Mouse (Mus musculus) ES-E14 (cell line): ENCODE results near the gene Chid1. TPM values are rescaled to one million over a fixed set of nuclear protein-coding genes. Genes with fewer than 3 reads are reported as not detected.

Experiments
- DNase-seq: peaks from one replicate; pipeline ENCODE4 v3.0.0-alpha.2; 2013; ENCODE audit warnings: low read depth, low spot score
- H3K27ac ChIP-seq: 2 replicates; pipeline ENCODE4 v1.5.1; 2012; ENCODE audit warnings: low read depth, mild to moderate bottlenecking, low read length, moderate library complexity, mixed read lengths; ENCODE audit not compliant: poor library complexity, insufficient read depth, severe bottlenecking
- H3K36me3 ChIP-seq: 2 replicates; pipeline ENCODE4 v1.6.1; 2012; ENCODE audit warnings: mild to moderate bottlenecking, low read length, moderate library complexity, mixed read lengths; ENCODE audit not compliant: control insufficient read depth, poor library complexity, insufficient read depth, severe bottlenecking
- H3K4me1 ChIP-seq, 2 experiments: fragments of 150-350 bp in 1 of 2; sonication (generic) in 1 of 2; 2 replicates each; pipeline ENCODE4 v1.6.1; 2012; ENCODE audit warnings: low read length in 2 of 2, mild to moderate bottlenecking in 1 of 2, mixed read lengths in 1 of 2; ENCODE audit not compliant: control insufficient read depth in 2 of 2, insufficient read depth in 2 of 2, poor library complexity in 1 of 2
- H3K4me3 ChIP-seq, 2 experiments: fragments of 150-350 bp in 1 of 2; sonication (generic) in 1 of 2; 2 replicates each; pipeline ENCODE4 v1.5.1; 2012; ENCODE audit warnings: low read length in 2 of 2, low read depth in 1 of 2, mild to moderate bottlenecking in 1 of 2, mixed read lengths in 1 of 2; ENCODE audit not compliant: insufficient read depth in 1 of 2, poor library complexity in 1 of 2, severe bottlenecking in 1 of 2
- H3K9ac ChIP-seq: 2 replicates; pipeline ENCODE4 v1.6.1; 2012; ENCODE audit warnings: low read depth, mild to moderate bottlenecking, low read length, mixed read lengths; ENCODE audit not compliant: poor library complexity, insufficient read depth, severe bottlenecking
- H3K9me3 ChIP-seq: fragments of 150-350 bp; sonication (generic); 2 replicates; pipeline ENCODE4 v1.6.1; 2012; ENCODE audit warnings: low read depth, mild to moderate bottlenecking, low read length; ENCODE audit not compliant: control insufficient read depth, insufficient read depth
- CHD2 ChIP-seq: IDR thresholded peaks from 2 replicates; pipeline ENCODE4 v1.6.1; 2014; ENCODE audit warnings: mild to moderate bottlenecking, low read depth, low read length, inconsistent platforms
- HCFC1 ChIP-seq: IDR thresholded peaks from 2 replicates; pipeline ENCODE4 v1.6.1; 2012; ENCODE audit warnings: low read length, inconsistent platforms, borderline replicate concordance; ENCODE audit not compliant: insufficient read depth
- MAFK ChIP-seq: IDR thresholded peaks from 2 replicates; pipeline ENCODE4 v1.6.1; 2014; ENCODE audit warnings: mild to moderate bottlenecking, low read depth, low read length, inconsistent platforms; ENCODE audit not compliant: insufficient read depth
- ZC3H11A ChIP-seq: IDR thresholded peaks from 2 replicates; pipeline ENCODE4 v1.6.1; 2012; ENCODE audit warnings: low read depth, mild to moderate bottlenecking, inconsistent platforms, low read length, borderline replicate concordance
- ZNF384 ChIP-seq: IDR thresholded peaks from 2 replicates; pipeline ENCODE4 v1.6.1; 2012; ENCODE audit warnings: low read depth, low read length, inconsistent platforms
- in situ Hi-C, 2 experiments: fragments of 600-800 bp; cut with MboI; formaldehyde crosslinking; loops; one replicate each; pipeline ENCODE4 v1.15.1; 2025; ENCODE audit warnings: low sequenced_read_pairs in 2 of 2, inconsistent platforms in 1 of 2; ENCODE audit not compliant: unreplicated experiment in 2 of 2
- total RNA-seq: library from RNA; depleted of rRNA; stranded (reverse); fragments of 300-350 nt; gene quantifications from 2 replicates; pipeline ENCODE4 v1.2.3, GENCODE M21; 2012; rRNA removed

Gene Chid1
- total RNA-seq, result 30.1 and 46.1 TPM in 2 replicates

GRCm38 (mm10) chr7:141539556-141540311, at the start of gene Chid1:
TSS of gene Chid1 (minus strand) at chr7:141539857.
- DNase-seq, result peak; percentile 99
- H3K27ac ChIP-seq, result peak within 1 kb of the TSS; percentile 26; the same call in 1 of the 2 replicates

GRCm38 (mm10) chr7:141588890-141589289, 49.2 kb upstream of the Chid1 start:
- no peak overlapping the region for H3K9ac ChIP-seq
- TF ChIP-seq ZC3H11A (no peak), MAFK (no peak), ZNF384 (no peak), CHD2 (no peak)
- in situ Hi-C loops, result no loop called here
- no peak overlapping the region for H3K4me3 ChIP-seq
- DNase-seq, result no peak
- peaks cover 2 to 8% of the 10 kb centered on the region in 2 experiments; a peak in 3 of 4 replicates for H3K4me1 ChIP-seq
- no peak overlapping the region for H3K27ac ChIP-seq
- peaks cover 22% of the 10 kb centered on the region for H3K36me3 ChIP-seq
- no peaks in the 10 kb centered on the region for H3K9me3 ChIP-seq

More at GRCm38 (mm10) chr7:141539556-141540311, at the start of gene Chid1:
- Histone ChIP-seq H3K36me3 (no peaks in the 10 kb centered on the region), H3K4me1 (peaks cover 0 to 3% of the 10 kb centered on the region in 2 experiments; a peak in 1 of 4 replicates), H3K4me3 (peak within 1 kb of the TSS; percentile 90 to 95), H3K9ac (peak within 1 kb of the TSS; percentile 92), H3K9me3 (no peaks in the 10 kb centered on the region)
- in situ Hi-C loops, result no loop called here
- TF ChIP-seq MAFK, result no peak
- no peak for TF ChIP-seq CHD2
- TF ChIP-seq ZC3H11A, result no peak
- no peak for TF ChIP-seq ZNF384
- TF ChIP-seq HCFC1, result no peak

- no peak overlapping the region for H3K9ac ChIP-seq
- no peak for TF ChIP-seq ZNF384
- TF ChIP-seq MAFK, result no peak
- no peak for TF ChIP-seq CHD2
- H3K4me3 ChIP-seq, result no peak overlapping the region
- no peak for DNase-seq
- peaks cover 2 to 8% of the 10 kb centered on the region in 2 experiments; a peak in 3 of 4 replicates for H3K4me1 ChIP-seq
- no peaks in the 10 kb centered on the region for H3K9me3 ChIP-seq
- in situ Hi-C loops, result no loop called here
- peaks cover 22% of the 10 kb centered on the region for H3K36me3 ChIP-seq
- no peak overlapping the region; the same call in 1 of the 2 replicates for H3K27ac ChIP-seq
Measured at GRCm38 (mm10) chr7:141585881-141586280, 46.2 kb upstream of the Chid1 start.

GRCm38 (mm10) chr7:141585288-141585687, 45.6 kb upstream of the Chid1 start:
- peaks cover 2 to 8% of the 10 kb centered on the region in 2 experiments; a peak in 3 of 4 replicates for H3K4me1 ChIP-seq
- H3K4me3 ChIP-seq, result no peak overlapping the region
- peaks cover 18% of the 10 kb centered on the region for H3K36me3 ChIP-seq
- H3K9ac ChIP-seq, result no peak overlapping the region
- TF ChIP-seq MAFK (no peak), ZC3H11A (no peak), HCFC1 (no peak), ZNF384 (no peak), CHD2 (no peak)
- no peak overlapping the region for H3K27ac ChIP-seq
- H3K9me3 ChIP-seq, result no peaks in the 10 kb centered on the region
- no peak for DNase-seq
- in situ Hi-C loops, result no loop called here
